Mouse (Mus musculus): Measurements from ENCODE around the gene Khsrp.

DNA sequence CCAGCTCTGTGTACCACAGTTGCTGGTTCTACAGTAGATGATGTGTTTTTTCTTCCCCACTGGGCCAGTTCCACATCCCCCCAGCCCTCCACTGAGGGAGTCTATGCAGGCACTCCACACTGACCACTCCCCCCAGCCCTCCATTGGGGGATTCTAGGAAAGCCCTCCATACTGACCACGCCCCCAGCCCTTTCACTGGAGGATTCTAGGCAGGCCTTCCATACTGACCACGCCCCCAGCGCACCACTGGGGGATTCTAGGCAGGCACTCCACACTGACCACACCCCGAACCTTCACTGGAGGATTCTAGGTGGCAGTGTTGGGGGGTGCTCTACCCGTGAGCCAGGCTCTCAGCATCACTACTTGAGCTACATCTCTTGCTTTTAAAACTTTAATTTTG lies 16.1 kb upstream of the Khsrp start:
- TF ChIP-seq CTCF (IDR thresholded peaks at IDR 0.05; ENCODE audit: extremely low read depth, insufficient read depth, insufficient read length, insufficient replicate concordance) (no peak), POLR2A (IDR thresholded peaks at IDR 0.05; ENCODE audit: low read depth, low read length) (no peak)
